ENCODE assay signal across 8 mouse cellular contexts in the genomic region with DNA sequence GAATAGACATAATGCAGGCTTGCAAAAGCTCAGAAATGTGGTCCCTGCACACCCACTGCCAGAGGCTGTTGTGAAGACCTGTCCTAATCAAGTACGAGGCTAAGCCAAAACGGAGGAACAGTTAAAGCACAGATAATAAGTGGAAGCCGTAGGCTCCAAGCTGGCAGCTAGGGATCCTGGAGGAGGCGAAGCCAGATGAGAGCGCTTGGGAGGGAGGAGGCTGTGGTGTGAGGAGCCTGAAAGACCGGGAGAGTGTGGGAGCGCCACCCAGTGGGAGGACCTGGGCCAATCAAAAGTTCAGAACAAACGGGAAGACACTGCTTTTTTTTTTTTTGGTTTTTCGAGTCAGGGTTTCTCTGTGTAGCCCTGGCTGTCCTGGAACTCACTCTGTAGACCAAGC. TPM values are rescaled to one million over a fixed set of nuclear protein-coding genes. Genes with fewer than 3 reads are reported as not detected.
DNase-seq lines count a peak whose midpoint lies in the region; ATAC-seq and TF ChIP-seq lines count a peak whose summit lies in the region.

No protein-coding gene starts in this region.

- no peak for TF ChIP-seq CTCF in Patski (IDR thresholded peaks at IDR 0.05)

- H3K9ac ChIP-seq in hindbrain, embryonic 14.5 days: peak overlapping the region; percentile 17; the same call in 1 of the 2 replicates

- H3K9me3 ChIP-seq in hindbrain, embryonic 14.5 days (ENCODE audit: control insufficient read depth, low read length): no peaks in the 10 kb centered on the region

- peaks cover 7% of the 10 kb centered on the region for H3K27me3 ChIP-seq in Patski
- no peaks in the 10 kb centered on the region for H3K27me3 ChIP-seq in hindbrain, embryonic 14.5 days (ENCODE audit: control insufficient read depth, insufficient read depth, low read length)

- no peak for ATAC-seq in Patski
- no peak for ATAC-seq in hindbrain, embryonic 14.5 days (ENCODE audit: low FRiP score)
- no peak for ATAC-seq in erythroblast, adult 5-6 weeks (replicated peaks; ENCODE audit: low FRiP score, poor library complexity, severe bottlenecking)

- H3K36me3 ChIP-seq in hindbrain, embryonic 14.5 days (replicated peaks; ENCODE audit: control insufficient read depth, insufficient read depth): no peaks in the 10 kb centered on the region

- no peak overlapping the region for H3K4me3 ChIP-seq in hindbrain, embryonic 14.5 days (replicated peaks; ENCODE audit: low read length)

- 2% methylated on average over 9 of the region's 9 CpGs for WGBS in hindbrain, embryonic 14.5 days

- DNase-seq in Patski (ENCODE audit: low read depth, low spot score): peak; percentile 4
- peak; percentile 66 for DNase-seq in c-Kit-positive CD71-positive TER-119-positive erythroid progenitor cells, embryonic 14.5 days (ENCODE audit: low spot score)
- peak; percentile 64 to 72 for DNase-seq in frontal cortex, postnatal 10 days (ENCODE audit: low spot score in 2 of 2)
- DNase-seq in hindbrain, embryonic 14.5 days (ENCODE audit: low spot score): peak; percentile 66
- peak; percentile 70 to 74 for DNase-seq in layer of hippocampus, postnatal 36 days
- DNase-seq in lung, postnatal 10 days: peak; percentile 91
- DNase-seq in right cerebral cortex, postnatal 14 days: peak; percentile 82

- in situ Hi-C loops in Patski (cut with MboI; ENCODE audit: low pct_unique_long_range_greater_than_20kb): loop anchor here (5.0 kb wide), 2 partner anchors 33 to 358 kb away; a partner anchor contains a TSS

- POLR2A ChIA-PET in Patski (lab: Charles Lee): no interaction called here

- H3K27ac ChIP-seq in hindbrain, embryonic 14.5 days: no peak overlapping the region

- H3K4me1 ChIP-seq in hindbrain, embryonic 14.5 days (replicated peaks; ENCODE audit: control insufficient read depth, insufficient read depth, low read length): no peaks in the 10 kb centered on the region

- CTCF ChIA-PET in Patski (lab: Charles Lee): interaction anchor here (0.8 to 2.6 kb wide), 12 partner anchors 8 to 83 kb away, joined by 3 to 14 read pairs (median 4); no protein-coding TSS in a partner anchor

- no peak overlapping the region for H3K4me2 ChIP-seq in hindbrain, embryonic 14.5 days (replicated peaks)

RNA-seq across cellular contexts. Expression of a gene that starts 4.6 kb away (rescaled TPM):
- polyA plus RNA-seq in Patski (2021): not detected
- polyA plus RNA-seq in hindbrain, embryonic 14.5 days (2014; fragmentation: Nextera tagmentation; extraction: Ambion mirVana): 0.25 and 0.34 TPM in 2 replicates
- under 1 TPM in 1 of 2 experiments, not detected in 1; 0.23 TPM for total RNA-seq in layer of hippocampus, postnatal 36 days (2021)
- total RNA-seq in erythroblast, adult 5-6 weeks (2015; ENCODE audit: low replicate concordance): 1.3 TPM in 1 of 2 replicates, not detected in the other
- not detected in 2 replicates for total RNA-seq in erythroblast, adult 5-6 weeks (2017; ENCODE audit: low replicate concordance)

RNA-seq across cellular contexts. Expression of a gene that starts 21.9 kb away (rescaled TPM):
- 133 TPM for polyA plus RNA-seq in Patski (2021)
- polyA plus RNA-seq in hindbrain, embryonic 14.5 days (2014; fragmentation: Nextera tagmentation; extraction: Ambion mirVana): 160 and 164 TPM in 2 replicates
- total RNA-seq in layer of hippocampus, postnatal 36 days (2021): 100 to 1,000 TPM in 1 of 2 experiments, 10 to 100 TPM in 1; 96.7 to 101 TPM
- 19.2 and 24.9 TPM in 2 replicates for total RNA-seq in erythroblast, adult 5-6 weeks (2015; ENCODE audit: low replicate concordance)
- 17.0 and 24.1 TPM in 2 replicates for total RNA-seq in erythroblast, adult 5-6 weeks (2017; ENCODE audit: low replicate concordance)

RNA-seq across cellular contexts. Expression of a gene that starts 22.0 kb away (rescaled TPM):
- polyA plus RNA-seq in Patski (2021): 5.4 TPM
- 5.2 and 9.8 TPM in 2 replicates for polyA plus RNA-seq in hindbrain, embryonic 14.5 days (2014; fragmentation: Nextera tagmentation; extraction: Ambion mirVana)
- total RNA-seq in layer of hippocampus, postnatal 36 days (2021): 1 to 10 TPM; 5.6 to 7.0 TPM
- not detected in 2 replicates for total RNA-seq in erythroblast, adult 5-6 weeks (2015; ENCODE audit: low replicate concordance)
- total RNA-seq in erythroblast, adult 5-6 weeks (2017; ENCODE audit: low replicate concordance): not detected in 2 replicates

RNA-seq across cellular contexts. Expression of a gene that starts 32.6 kb away (rescaled TPM):
- polyA plus RNA-seq in Patski (2021): 0.05 TPM
- 1.3 and 3.0 TPM in 2 replicates for polyA plus RNA-seq in hindbrain, embryonic 14.5 days (2014; fragmentation: Nextera tagmentation; extraction: Ambion mirVana)
- 1 to 10 TPM; 1.6 to 2.2 TPM for total RNA-seq in layer of hippocampus, postnatal 36 days (2021)
- not detected in 2 replicates for total RNA-seq in erythroblast, adult 5-6 weeks (2015; ENCODE audit: low replicate concordance)
- not detected in 2 replicates for total RNA-seq in erythroblast, adult 5-6 weeks (2017; ENCODE audit: low replicate concordance)

RNA-seq across cellular contexts. Expression of a gene that starts 34.0 kb away (rescaled TPM):
- 55.8 TPM for polyA plus RNA-seq in Patski (2021)
- polyA plus RNA-seq in hindbrain, embryonic 14.5 days (2014; fragmentation: Nextera tagmentation; extraction: Ambion mirVana): 42.9 and 44.1 TPM in 2 replicates
- 10 to 100 TPM; 89.6 to 99.3 TPM for total RNA-seq in layer of hippocampus, postnatal 36 days (2021)
- 3.1 and 5.6 TPM in 2 replicates for total RNA-seq in erythroblast, adult 5-6 weeks (2015; ENCODE audit: low replicate concordance)
- total RNA-seq in erythroblast, adult 5-6 weeks (2017; ENCODE audit: low replicate concordance): 3.0 and 7.5 TPM in 2 replicates

Comparison
In these comparisons a context has a peak if more than half of its experiments do, and no peak if none do; other contexts are left out.
1. DNase-seq: peak in every context shown above with its lines; median percentile 91 in lung, postnatal 10 days; 82 in right cerebral cortex, postnatal 14 days; 72 in layer of hippocampus, postnatal 36 days; 68 in frontal cortex, postnatal 10 days; 66 in c-Kit-positive CD71-positive TER-119-positive erythroid progenitor cells, embryonic 14.5 days; 66 in hindbrain, embryonic 14.5 days; 4 in Patski.
2. RNA of a gene that starts 22.0 kb away (total RNA-seq): 5.6 to 7.0 TPM in layer of hippocampus, postnatal 36 days; not detected in erythroblast, adult 5-6 weeks; every median in the first group is over 4 times any median in the second.